Mouse (Mus musculus): Measurements from ENCODE around the gene Supt3.

- no peak for TF ChIP-seq CTCF (IDR thresholded peaks at IDR 0.05; ENCODE audit: low read depth, low read length)
- no peak for TF ChIP-seq POLR2A (IDR thresholded peaks at IDR 0.05; ENCODE audit: insufficient read depth, low read length)
- TF ChIP-seq EP300 (IDR thresholded peaks at IDR 0.05; ENCODE audit: insufficient read depth, low read depth, low read length), result no peak
Measured at GRCm38 (mm10) chr17:44963051-44963798, 186.3 kb downstream of the Supt3 start.

Data from ES-Bruce4 (cell line).